Mouse (Mus musculus): ENCODE data around the gene Ano10. TPM values are rescaled to one million over a fixed set of nuclear protein-coding genes. Genes with fewer than 3 reads are reported as not detected.
"Not testable (repeated sequence)": the region's sequence is repeated elsewhere in the genome, so short reads cannot be mapped to it uniquely, and the experiment has no call there.

The Ano10 gene
- total RNA-seq, 1 experiment from 2014 or later = 18.2 TPM

- ATAC-seq (replicated peaks in 1 of 2; ENCODE audit: insufficient read depth in 1 of 2, low FRiP score in 2 of 2, low TSS enrichment in 1 of 2, low read depth in 1 of 2, poor library complexity in 2 of 2, severe bottlenecking in 2 of 2) = no peak
These were observed 100.9 kb downstream of the Ano10 start for GRCm38 (mm10) chr9:122193361-122193760.

GRCm38 (mm10) chr9:122188724-122189123, 105.5 kb downstream of the Ano10 start:
- ATAC-seq (replicated peaks in 1 of 2; ENCODE audit: insufficient read depth in 1 of 2, low FRiP score in 2 of 2, low TSS enrichment in 1 of 2, low read depth in 1 of 2, poor library complexity in 2 of 2, severe bottlenecking in 2 of 2) = peak; percentile 90

GRCm38 (mm10) chr9:122187451-122187921, 106.7 kb downstream of the Ano10 start:
- ATAC-seq (replicated peaks in 1 of 2; ENCODE audit: insufficient read depth in 1 of 2, low FRiP score in 2 of 2, low TSS enrichment in 1 of 2, low read depth in 1 of 2, poor library complexity in 2 of 2, severe bottlenecking in 2 of 2) = no peak

GRCm38 (mm10) chr9:122186643-122187226, 107.5 kb downstream of the Ano10 start:
- no peak for ATAC-seq (replicated peaks in 1 of 2; ENCODE audit: insufficient read depth in 1 of 2, low FRiP score in 2 of 2, low TSS enrichment in 1 of 2, low read depth in 1 of 2, poor library complexity in 2 of 2, severe bottlenecking in 2 of 2)

- ATAC-seq (replicated peaks in 1 of 2; ENCODE audit: insufficient read depth in 1 of 2, low FRiP score in 2 of 2, low TSS enrichment in 1 of 2, low read depth in 1 of 2, poor library complexity in 2 of 2, severe bottlenecking in 2 of 2) = no peak
These were observed 108.3 kb downstream of the Ano10 start for GRCm38 (mm10) chr9:122185953-122186352.

GRCm38 (mm10) chr9:122185061-122185460, 109.2 kb downstream of the Ano10 start:
- ATAC-seq (replicated peaks in 1 of 2; ENCODE audit: insufficient read depth in 1 of 2, low FRiP score in 2 of 2, low TSS enrichment in 1 of 2, low read depth in 1 of 2, poor library complexity in 2 of 2, severe bottlenecking in 2 of 2) = peak in 1 of 2 experiments; percentile 64; a peak in 2 of 4 replicates

- no peak for ATAC-seq (replicated peaks in 1 of 2; ENCODE audit: insufficient read depth in 1 of 2, low FRiP score in 2 of 2, low TSS enrichment in 1 of 2, low read depth in 1 of 2, poor library complexity in 2 of 2, severe bottlenecking in 2 of 2)
These were observed 109.9 kb downstream of the Ano10 start for GRCm38 (mm10) chr9:122184329-122184728.

GRCm38 (mm10) chr9:122183074-122183473, 111.1 kb downstream of the Ano10 start:
- ATAC-seq (replicated peaks in 1 of 2; ENCODE audit: insufficient read depth in 1 of 2, low FRiP score in 2 of 2, low TSS enrichment in 1 of 2, low read depth in 1 of 2, poor library complexity in 2 of 2, severe bottlenecking in 2 of 2) = no peak

GRCm38 (mm10) chr9:122180105-122180504, 114.1 kb downstream of the Ano10 start:
- no peak for ATAC-seq (replicated peaks in 1 of 2; ENCODE audit: insufficient read depth in 1 of 2, low FRiP score in 2 of 2, low TSS enrichment in 1 of 2, low read depth in 1 of 2, poor library complexity in 2 of 2, severe bottlenecking in 2 of 2)

GRCm38 (mm10) chr9:122178427-122178826, 115.8 kb downstream of the Ano10 start:
- no peak for ATAC-seq (replicated peaks in 1 of 2; ENCODE audit: insufficient read depth in 1 of 2, low FRiP score in 2 of 2, low TSS enrichment in 1 of 2, low read depth in 1 of 2, poor library complexity in 2 of 2, severe bottlenecking in 2 of 2)

- ATAC-seq (replicated peaks in 1 of 2; ENCODE audit: insufficient read depth in 1 of 2, low FRiP score in 2 of 2, low TSS enrichment in 1 of 2, low read depth in 1 of 2, poor library complexity in 2 of 2, severe bottlenecking in 2 of 2) = no peak
These were observed 116.7 kb downstream of the Ano10 start for GRCm38 (mm10) chr9:122177256-122178220.

- no peak for ATAC-seq (replicated peaks in 1 of 2; ENCODE audit: insufficient read depth in 1 of 2, low FRiP score in 2 of 2, low TSS enrichment in 1 of 2, low read depth in 1 of 2, poor library complexity in 2 of 2, severe bottlenecking in 2 of 2)
These were observed 119.5 kb downstream of the Ano10 start for GRCm38 (mm10) chr9:122174723-122175122.

- no peak for ATAC-seq (replicated peaks in 1 of 2; ENCODE audit: insufficient read depth in 1 of 2, low FRiP score in 2 of 2, low TSS enrichment in 1 of 2, low read depth in 1 of 2, poor library complexity in 2 of 2, severe bottlenecking in 2 of 2)
These were observed 120.6 kb downstream of the Ano10 start for GRCm38 (mm10) chr9:122173405-122174233.

- no peak for ATAC-seq (replicated peaks in 1 of 2; ENCODE audit: insufficient read depth in 1 of 2, low FRiP score in 2 of 2, low TSS enrichment in 1 of 2, low read depth in 1 of 2, poor library complexity in 2 of 2, severe bottlenecking in 2 of 2)
These were observed 121.5 kb downstream of the Ano10 start for GRCm38 (mm10) chr9:122172612-122173186.

- no peak for ATAC-seq (replicated peaks in 1 of 2; ENCODE audit: insufficient read depth in 1 of 2, low FRiP score in 2 of 2, low TSS enrichment in 1 of 2, low read depth in 1 of 2, poor library complexity in 2 of 2, severe bottlenecking in 2 of 2)
These were observed 124.3 kb downstream of the Ano10 start for GRCm38 (mm10) chr9:122169901-122170300.

GRCm38 (mm10) chr9:122167719-122168118, 126.5 kb downstream of the Ano10 start:
- not testable (repeated sequence) for ATAC-seq (replicated peaks in 1 of 2; ENCODE audit: insufficient read depth in 1 of 2, low FRiP score in 2 of 2, low TSS enrichment in 1 of 2, low read depth in 1 of 2, poor library complexity in 2 of 2, severe bottlenecking in 2 of 2)

GRCm38 (mm10) chr9:122164535-122164934, 129.7 kb downstream of the Ano10 start:
- ATAC-seq (replicated peaks in 1 of 2; ENCODE audit: insufficient read depth in 1 of 2, low FRiP score in 2 of 2, low TSS enrichment in 1 of 2, low read depth in 1 of 2, poor library complexity in 2 of 2, severe bottlenecking in 2 of 2) = no peak
